Mouse (Mus musculus): ENCODE data around the gene Farp1.

DNA sequence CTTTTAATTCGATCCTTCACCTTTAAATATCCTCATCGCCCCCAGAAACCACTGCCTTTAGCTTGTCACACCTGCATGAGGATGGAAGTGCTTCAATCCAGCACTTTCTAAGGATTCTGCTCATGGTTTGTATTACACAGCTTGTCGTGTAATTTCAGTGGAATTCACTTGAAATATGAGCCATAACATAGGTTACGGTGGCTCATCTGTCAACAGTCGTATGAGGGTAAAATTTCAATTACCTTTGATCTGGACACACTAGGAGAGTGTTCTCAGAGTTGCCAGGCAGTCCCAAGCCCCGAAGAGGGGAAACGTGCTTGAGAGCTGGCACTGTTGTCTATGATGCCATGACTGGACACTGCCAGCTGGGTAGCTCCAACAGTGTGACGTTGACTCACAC is 77.1 kb downstream of the Farp1 start:
- no peak for TF ChIP-seq POLR2AphosphoS5 (IDR thresholded peaks at IDR 0.05; ENCODE audit: insufficient replicate concordance, low read depth, low read length)
- no peak for TF ChIP-seq GATA1 (IDR thresholded peaks at IDR 0.05; ENCODE audit: borderline replicate concordance, low read length)
- no peak for TF ChIP-seq CTCF (IDR thresholded peaks at IDR 0.05; ENCODE audit: low read depth, low read length)
- TF ChIP-seq TAL1 (conservative IDR thresholded peaks at IDR 0.05; ENCODE audit: low read depth, low read length): no peak
- TF ChIP-seq GATA2 (IDR thresholded peaks at IDR 0.05; ENCODE audit: borderline replicate concordance, low read depth, low read length): no peak

Measured in G1E (cell line).